Mouse (Mus musculus) limb, embryonic 12.5 days (tissue): ENCODE results near the gene Meaf6. TPM values are rescaled to one million over a fixed set of nuclear protein-coding genes. Genes with fewer than 3 reads are reported as not detected.

ENCODE experiments used
- ATAC-seq: fragments of 200-750 bp; cut with Nextera tagmentation; 2 replicates; pipeline ENCODE4 v1.8.0; 2017; ENCODE audit warnings: low read depth, moderate TSS enrichment; ENCODE audit not compliant: insufficient number of reproducible peaks, insufficient read depth, low FRiP score, low TSS enrichment
- H3K27ac ChIP-seq: fragments of 300-500 bp; sonication (generic); 2 replicates; pipeline ENCODE4 v1.5.1; 2016; ENCODE audit warnings: mild to moderate bottlenecking, moderate library complexity
- H3K27me3 ChIP-seq: fragments of 300-500 bp; sonication (generic); 2 replicates; pipeline ENCODE4 v1.6.1; 2016; ENCODE audit warnings: mild to moderate bottlenecking, moderate library complexity
- H3K36me3 ChIP-seq: fragments of 300-500 bp; sonication (generic); 2 replicates; pipeline ENCODE4 v1.6.1; 2016; ENCODE audit warnings: mild to moderate bottlenecking, moderate library complexity
- H3K4me1 ChIP-seq: fragments of 300-500 bp; sonication (generic); replicated peaks from 2 replicates; pipeline ENCODE4 v1.6.1; 2016
- H3K4me2 ChIP-seq: fragments of 300-500 bp; sonication (generic); 2 replicates; pipeline ENCODE4 v1.6.1; 2016; ENCODE audit warnings: mild to moderate bottlenecking, moderate library complexity
- H3K4me3 ChIP-seq: fragments of 300-500 bp; sonication (generic); replicated peaks from 2 replicates; pipeline ENCODE4 v1.5.1; 2016; ENCODE audit warnings: mild to moderate bottlenecking
- H3K9ac ChIP-seq: fragments of 300-500 bp; sonication (generic); replicated peaks from 2 replicates; pipeline ENCODE4 v1.6.1; 2016; ENCODE audit warnings: mild to moderate bottlenecking, moderate library complexity
- H3K9me3 ChIP-seq: fragments of 300-500 bp; sonication (generic); 2 replicates; pipeline ENCODE4 v1.6.1; 2016; ENCODE audit warnings: mild to moderate bottlenecking, moderate library complexity
- WGBS: fragments of 180-500 bp; shearing (Covaris S2); methylation state at CpG from one replicate; pipeline ENCODE4 v1.1.7; 2016; 5-methylcytosine and 5-hydroxymethylcytosine counted together
- polyA plus RNA-seq: library from polyadenylated mRNA; unstranded; fragments of >200 nt; fragmentation: Nextera tagmentation; extraction: Ambion mirVana; gene quantifications from 2 replicates; pipeline ENCODE4 v1.2.1, GENCODE M21; 2016

The Meaf6 gene
- polyA plus RNA-seq, 1 experiment from 2014 or later = 74.6 TPM

DNA sequence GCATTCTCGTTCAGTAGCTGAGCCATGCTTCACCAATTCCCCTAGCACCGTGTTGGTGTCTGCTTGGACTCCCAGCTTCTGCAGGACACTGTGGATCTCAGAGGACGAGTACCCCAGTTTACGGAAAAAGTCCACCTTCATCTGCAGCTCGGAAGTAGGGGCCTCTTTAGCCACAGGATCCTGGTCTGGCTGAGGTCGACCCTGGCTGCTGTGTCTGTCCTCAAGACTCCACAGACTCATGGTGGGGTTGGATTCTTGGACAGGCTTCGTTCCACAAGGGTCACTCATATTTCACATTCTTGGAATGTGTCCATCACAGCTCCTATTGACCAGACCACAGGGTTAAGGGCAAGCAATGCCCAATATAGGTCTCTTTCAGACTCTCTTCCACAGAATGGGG is 41.8 kb downstream of the Meaf6 start:
- Histone ChIP-seq H3K27ac (no peak overlapping the region), H3K4me2 (peak overlapping the region; percentile 94), H3K9ac (no peak overlapping the region), H3K4me3 (peak overlapping the region; percentile 63), H3K4me1 (peaks cover 28% of the 10 kb centered on the region), H3K9me3 (no peaks in the 10 kb centered on the region), H3K27me3 (peaks cover 49% of the 10 kb centered on the region), H3K36me3 (no peaks in the 10 kb centered on the region)
- WGBS = 76% methylated on average over 7 of the region's 7 CpGs
- no peak for ATAC-seq

DNA sequence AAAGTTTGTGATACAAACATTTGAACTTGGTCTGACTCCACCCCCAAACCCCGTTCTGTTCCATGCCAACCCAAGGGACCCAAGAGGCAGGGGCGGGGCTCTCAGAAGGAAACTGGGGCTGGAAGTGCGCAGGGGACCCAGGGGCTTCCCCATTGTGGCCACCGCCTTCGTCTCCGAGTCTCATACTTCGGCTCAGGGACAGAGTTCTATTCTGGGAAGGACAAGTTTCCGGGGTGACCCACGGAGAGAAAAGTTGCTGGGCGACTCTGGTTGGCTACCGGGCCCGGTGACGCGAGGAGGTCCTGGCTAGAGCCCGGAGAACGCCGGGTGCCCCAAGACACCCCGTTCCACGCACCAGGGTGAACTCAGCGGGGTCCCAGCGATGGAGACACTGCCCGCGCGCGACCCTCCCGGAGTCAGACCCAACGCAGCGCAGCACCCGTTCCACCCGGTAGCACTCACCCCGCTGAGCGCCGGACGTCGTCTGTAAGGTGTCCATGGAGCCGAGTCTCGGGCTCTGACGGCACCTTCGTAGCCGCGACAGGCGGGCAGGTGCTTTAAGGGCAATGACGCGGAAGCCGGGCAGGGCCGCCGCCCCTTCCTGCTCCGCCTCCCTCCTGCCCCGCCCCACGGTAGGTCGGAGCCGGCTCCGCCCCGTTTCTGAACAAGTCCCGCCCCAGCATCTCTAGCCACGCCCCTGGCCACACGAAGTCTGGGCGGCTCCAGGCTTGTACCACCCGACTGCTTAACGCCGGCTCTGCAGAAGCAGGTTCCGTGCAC is 42.6 kb downstream of the Meaf6 start, which contains the start of gene Zc3h12a:
Gene Zc3h12a (minus strand): TSS at position 536 of the 780 bp plus-strand sequence.
- Histone ChIP-seq H3K4me1 (peaks cover 25% of the 10 kb centered on the region), H3K4me2 (peak within 1 kb of the TSS; percentile 94), H3K9me3 (no peaks in the 10 kb centered on the region), H3K9ac (peak within 1 kb of the TSS; percentile 47), H3K4me3 (peak within 1 kb of the TSS; percentile 63), H3K27ac (no peak within 1 kb of the TSS), H3K36me3 (no peaks in the 10 kb centered on the region), H3K27me3 (peaks cover 49% of the 10 kb centered on the region)
- WGBS = 3% methylated on average over 62 of the region's 62 CpGs
- ATAC-seq = peak; percentile 76

DNA sequence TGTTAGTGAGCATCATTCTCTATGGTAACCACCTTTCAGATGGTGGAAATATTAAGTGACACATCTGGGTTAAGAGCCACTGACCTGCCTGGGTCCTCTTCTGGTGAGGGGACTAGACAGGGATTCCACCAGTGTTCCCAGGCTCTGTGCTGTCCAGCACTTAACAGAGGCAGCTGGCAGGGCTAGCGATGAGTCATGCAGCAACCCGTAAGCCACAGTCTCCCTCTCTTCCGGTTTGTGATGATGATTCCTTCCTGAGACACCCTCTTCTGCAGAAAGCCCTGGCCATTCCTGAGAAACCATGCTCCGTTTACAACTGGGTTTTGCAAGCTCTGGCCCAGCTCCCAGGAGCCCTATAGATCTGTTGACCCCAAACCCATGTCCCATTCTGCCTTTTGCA is 46.6 kb downstream of the Meaf6 start:
- Histone ChIP-seq H3K36me3 (no peaks in the 10 kb centered on the region), H3K4me3 (no peak overlapping the region), H3K9me3 (no peaks in the 10 kb centered on the region), H3K4me2 (no peak overlapping the region), H3K27ac (no peak overlapping the region), H3K4me1 (0 out of 2 replicates have a peak, but pooled peaks cover 11% of the 10 kb centered on the region), H3K27me3 (peaks cover 24% of the 10 kb centered on the region), H3K9ac (no peak overlapping the region)
- WGBS = 77% methylated on average over 4 of the region's 4 CpGs
- no peak for ATAC-seq

DNA sequence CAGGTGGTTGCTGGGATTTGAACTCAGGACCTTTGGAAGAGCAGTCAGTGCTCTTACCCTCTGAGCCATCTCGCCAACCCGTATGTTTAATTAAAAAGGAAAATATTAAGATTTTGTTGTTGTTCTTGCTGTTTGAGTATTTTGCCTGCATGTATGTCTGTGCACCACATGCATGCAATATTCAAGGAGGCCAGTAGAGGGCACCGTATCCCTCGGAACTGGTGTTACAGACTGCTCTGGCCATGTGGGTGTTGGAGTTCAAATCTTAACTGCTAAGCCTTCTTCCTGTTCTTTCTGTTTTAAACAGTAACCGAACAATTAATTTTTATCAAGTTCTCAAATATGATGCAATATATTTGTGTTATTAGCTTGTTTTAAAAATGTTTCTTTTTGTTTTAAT is 47.5 kb downstream of the Meaf6 start:
- Histone ChIP-seq H3K4me1 (0 out of 2 replicates have a peak, but pooled peaks cover 2% of the 10 kb centered on the region), H3K4me3 (no peak overlapping the region), H3K4me2 (no peak overlapping the region), H3K9ac (no peak overlapping the region), H3K27ac (no peak overlapping the region), H3K9me3 (no peaks in the 10 kb centered on the region), H3K27me3 (peaks cover 15% of the 10 kb centered on the region), H3K36me3 (no peaks in the 10 kb centered on the region)
- 19% methylated on average over 5 of the region's 5 CpGs for WGBS
- ATAC-seq = no peak

DNA sequence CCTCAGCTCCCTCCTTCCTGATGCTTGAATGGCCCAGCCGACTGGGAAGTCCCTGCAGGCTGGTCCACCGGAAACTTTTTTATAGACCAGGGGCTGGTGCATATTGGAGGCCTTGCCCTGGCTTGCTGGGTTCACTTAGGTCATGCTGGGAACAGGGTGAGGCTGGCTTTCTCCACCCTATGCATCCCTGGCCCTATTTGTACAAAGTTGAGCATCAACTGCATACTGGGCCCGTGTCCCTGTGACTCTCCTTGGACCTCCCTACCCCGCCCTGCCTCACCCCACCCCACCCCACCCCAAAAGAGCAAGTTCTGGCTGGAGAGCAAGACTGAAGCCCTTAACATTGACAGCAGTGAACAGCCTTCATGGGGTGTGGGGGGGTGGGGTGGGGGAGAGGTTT is 49.3 kb downstream of the Meaf6 start:
- Histone ChIP-seq H3K9ac (no peak overlapping the region), H3K27ac (no peak overlapping the region), H3K9me3 (no peaks in the 10 kb centered on the region), H3K4me2 (no peak overlapping the region), H3K4me1 (no peaks in the 10 kb centered on the region), H3K36me3 (no peaks in the 10 kb centered on the region), H3K27me3 (peaks cover 4% of the 10 kb centered on the region; the same call in 1 of the 2 replicates), H3K4me3 (no peak overlapping the region)
- ATAC-seq = no peak
- 66% methylated on average over 4 of the region's 4 CpGs for WGBS

DNA sequence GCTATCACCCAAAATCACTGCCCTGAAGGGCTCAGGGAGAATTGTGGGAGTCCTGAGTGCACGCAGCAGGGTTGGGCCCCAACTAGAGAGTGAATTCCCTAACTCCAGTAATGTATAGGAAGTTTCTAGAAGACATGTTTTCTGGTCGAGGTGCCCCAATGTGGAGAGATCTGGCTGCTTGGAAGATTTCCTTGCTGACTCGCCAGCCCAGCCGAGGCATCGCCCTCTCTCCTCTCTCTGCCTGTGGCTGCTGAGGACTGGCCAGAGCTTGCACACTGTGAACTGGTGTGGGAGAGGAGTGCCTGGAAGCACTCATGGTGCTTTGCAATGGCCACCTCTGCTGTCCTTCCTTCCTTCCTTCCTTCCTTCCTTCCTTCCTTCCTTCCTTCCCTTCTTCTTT is 49.7 kb downstream of the Meaf6 start:
- Histone ChIP-seq H3K9ac (no peak overlapping the region), H3K36me3 (no peaks in the 10 kb centered on the region), H3K27ac (no peak overlapping the region), H3K4me3 (no peak overlapping the region), H3K4me1 (no peaks in the 10 kb centered on the region), H3K9me3 (no peaks in the 10 kb centered on the region), H3K27me3 (peaks cover 4% of the 10 kb centered on the region; the same call in 1 of the 2 replicates), H3K4me2 (no peak overlapping the region)
- ATAC-seq = no peak
- 79% methylated on average over 5 of the region's 5 CpGs for WGBS

DNA sequence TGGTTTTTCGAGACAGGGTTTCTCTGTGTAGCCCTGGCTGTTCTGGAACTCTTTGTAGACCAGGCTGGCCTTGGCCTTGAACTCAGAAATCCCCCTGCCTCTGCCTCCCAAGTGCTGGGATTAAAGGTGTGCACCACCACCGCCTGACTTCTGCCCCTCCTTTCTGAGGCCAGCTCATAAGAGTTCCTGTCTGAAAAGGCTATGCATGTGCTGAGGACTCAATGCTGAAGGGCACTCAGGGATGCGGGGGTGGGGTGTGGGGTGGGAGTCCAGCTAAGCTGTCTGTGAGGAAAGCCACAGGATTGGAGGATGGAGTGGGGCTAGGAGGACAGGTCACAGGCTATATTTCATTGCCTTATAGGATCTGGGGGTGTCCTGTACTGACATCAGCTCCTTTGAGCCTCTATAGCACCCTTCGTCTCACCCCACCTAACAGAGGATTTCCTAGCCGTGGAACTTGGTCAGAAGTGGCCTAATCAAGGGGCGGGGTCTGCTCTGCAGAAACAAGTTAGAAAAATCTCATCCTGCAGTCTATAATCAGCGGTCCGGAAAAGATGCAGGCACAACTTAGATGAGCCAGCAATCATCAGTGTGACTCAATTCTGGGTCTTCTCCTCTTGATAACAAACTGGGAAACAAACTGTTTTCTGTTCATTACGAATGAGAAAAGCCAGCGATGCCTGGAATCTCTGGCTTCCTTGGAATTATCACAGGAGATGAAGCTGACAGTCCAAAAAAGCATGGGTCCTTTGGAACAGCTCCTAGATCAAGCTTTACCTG is 50.3 kb downstream of the Meaf6 start:
- H3K4me3 ChIP-seq = no peak overlapping the region
- no peaks in the 10 kb centered on the region for H3K9me3 ChIP-seq
- H3K4me2 ChIP-seq = no peak overlapping the region
- no peak for ATAC-seq
- H3K9ac ChIP-seq = no peak overlapping the region
- no peaks in the 10 kb centered on the region for H3K36me3 ChIP-seq
- no peak overlapping the region for H3K27ac ChIP-seq
- H3K27me3 ChIP-seq = peaks cover 4% of the 10 kb centered on the region; the same call in 1 of the 2 replicates
- H3K4me1 ChIP-seq = no peaks in the 10 kb centered on the region
- WGBS = 82% methylated on average over 10 of the region's 10 CpGs

DNA sequence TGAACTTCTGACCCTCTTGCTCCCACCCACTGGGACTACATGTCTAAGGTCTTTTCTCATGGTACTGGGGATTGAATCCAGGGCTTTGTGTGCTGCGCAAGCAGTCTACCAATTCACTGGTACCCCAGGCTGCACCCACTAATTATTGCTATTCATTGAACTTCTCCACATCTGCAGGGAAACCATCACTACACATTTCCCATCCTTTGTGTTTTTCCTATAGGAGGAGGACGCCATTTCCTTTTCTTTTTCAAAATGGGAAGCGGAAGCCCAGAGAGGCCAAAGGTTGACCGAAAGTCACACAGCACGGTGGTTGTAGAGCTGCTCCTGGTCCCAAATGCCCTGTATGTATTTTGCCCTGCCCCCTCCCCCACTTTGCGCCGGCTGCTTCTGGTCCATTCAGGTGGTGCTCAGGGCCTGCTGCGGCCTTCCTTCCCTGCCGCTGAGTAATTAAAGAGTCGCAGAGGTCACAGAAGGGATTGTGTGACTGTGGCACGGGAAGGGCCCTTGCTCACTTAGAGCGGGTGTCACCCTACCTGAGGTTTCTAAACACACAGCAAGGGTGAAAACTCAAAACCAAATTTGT is 51.5 kb downstream of the Meaf6 start:
- ATAC-seq = no peak
- Histone ChIP-seq H3K4me3 (no peak overlapping the region), H3K27ac (no peak overlapping the region), H3K4me2 (no peak overlapping the region), H3K36me3 (no peaks in the 10 kb centered on the region), H3K4me1 (no peaks in the 10 kb centered on the region), H3K27me3 (peaks cover 4% of the 10 kb centered on the region; the same call in 1 of the 2 replicates), H3K9me3 (no peaks in the 10 kb centered on the region), H3K9ac (no peak overlapping the region)
- WGBS = 51% methylated on average over 12 of the region's 12 CpGs

DNA sequence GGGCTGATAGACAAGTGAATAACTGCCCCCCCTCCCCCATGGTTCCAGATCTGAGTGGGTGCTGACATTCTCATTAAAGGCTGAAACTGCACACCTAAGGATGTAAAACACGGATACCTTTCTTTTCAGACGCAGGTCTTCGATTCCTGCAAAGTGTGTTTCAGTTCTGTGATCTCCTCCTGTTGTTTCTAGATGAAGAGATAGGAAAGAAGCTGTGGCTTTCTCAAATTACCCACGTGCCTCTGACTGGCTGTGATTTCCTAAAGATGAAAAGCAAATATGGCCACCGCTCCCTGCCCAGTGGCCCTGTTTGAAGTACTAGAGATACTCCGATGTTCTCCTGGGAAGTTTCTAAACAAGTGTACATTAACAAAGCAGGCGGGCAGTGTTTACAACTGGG is 53.4 kb downstream of the Meaf6 start:
- WGBS = 61% methylated on average over 7 of the region's 7 CpGs
- H3K9ac ChIP-seq = no peak overlapping the region

DNA sequence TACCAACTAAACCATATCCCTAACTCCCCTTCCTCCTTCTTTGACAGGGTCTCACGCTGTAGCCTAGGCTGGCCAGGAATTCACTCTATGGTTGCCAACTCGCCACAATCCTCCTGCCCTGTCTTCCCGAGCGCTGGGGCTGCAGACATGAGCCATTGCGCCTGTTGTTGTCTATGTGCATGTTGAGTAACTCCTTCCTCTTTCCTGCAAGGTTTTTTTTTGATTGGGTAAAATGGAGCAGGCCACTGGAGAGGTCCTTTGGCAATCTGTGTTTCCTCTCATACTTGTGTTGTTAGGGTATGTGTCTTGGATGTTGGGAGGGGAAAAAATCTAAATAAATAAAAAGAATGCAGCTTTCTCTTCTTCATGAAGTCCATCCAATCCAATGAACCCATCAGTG is 59.3 kb downstream of the Meaf6 start:
- Histone ChIP-seq H3K27ac (no peak overlapping the region), H3K4me3 (no peak overlapping the region), H3K4me2 (no peak overlapping the region), H3K9ac (no peak overlapping the region), H3K36me3 (no peaks in the 10 kb centered on the region), H3K27me3 (peaks cover 18% of the 10 kb centered on the region), H3K4me1 (peaks cover 12% of the 10 kb centered on the region), H3K9me3 (no peaks in the 10 kb centered on the region)
- WGBS = 82% methylated on average over 5 of the region's 5 CpGs
- ATAC-seq = no peak

More for the DNA sequence above, 53.4 kb downstream of the Meaf6 start:
- Histone ChIP-seq H3K4me1 (no peaks in the 10 kb centered on the region), H3K27ac (no peak overlapping the region), H3K36me3 (no peaks in the 10 kb centered on the region), H3K4me2 (no peak overlapping the region), H3K4me3 (no peak overlapping the region), H3K27me3 (peaks cover 10% of the 10 kb centered on the region; the same call in 1 of the 2 replicates), H3K9me3 (no peaks in the 10 kb centered on the region)
- ATAC-seq = no peak

DNA sequence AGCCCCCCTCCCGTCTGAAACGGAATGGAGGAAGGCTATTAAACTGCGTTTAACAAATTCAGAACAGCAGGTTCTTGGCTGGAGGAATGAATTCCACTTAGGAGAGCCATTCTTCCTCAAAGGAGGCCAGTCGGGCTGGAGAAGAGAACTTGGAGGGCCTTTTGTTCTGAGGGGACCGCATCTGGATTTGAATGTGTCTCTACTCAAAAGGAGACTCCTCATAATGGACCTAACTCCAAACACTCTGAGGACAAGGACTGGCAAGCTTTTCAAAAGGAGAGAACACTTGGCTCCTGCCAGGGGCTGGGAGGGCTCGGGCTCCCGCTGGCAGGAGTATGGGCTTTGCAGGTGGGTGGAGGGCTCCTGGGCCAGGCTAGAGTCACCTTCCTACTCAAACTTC is 59.7 kb downstream of the Meaf6 start:
- Histone ChIP-seq H3K4me3 (no peak overlapping the region), H3K27me3 (peaks cover 18% of the 10 kb centered on the region), H3K9me3 (no peaks in the 10 kb centered on the region), H3K36me3 (no peaks in the 10 kb centered on the region), H3K4me2 (no peak overlapping the region), H3K27ac (no peak overlapping the region), H3K4me1 (peaks cover 16% of the 10 kb centered on the region), H3K9ac (no peak overlapping the region)
- WGBS = 34% methylated on average over 7 of the region's 7 CpGs
- ATAC-seq = no peak
